In genomic region chr3:137780029-137780428, GRCm38 (mm10) we compare ENCODE assay signal across 10 mouse cellular contexts.
DNase-seq lines count a peak whose midpoint lies in the region; ATAC-seq and TF ChIP-seq lines count a peak whose summit lies in the region.
"Had no signal": no experiment of that assay in that cellular context is flagged by ENCODE, and none has a peak within 500 bp of the region (broad histone marks: within the 10 kb centered on the region; RNA-seq: fewer than 3 reads in every experiment).

No protein-coding gene starts in this region.

- no peak for DNase-seq in heart, embryonic 10.5 days (ENCODE audit: low spot score)
- DNase-seq in heart, postnatal 36 days: no peak
- no peak for DNase-seq in stomach, postnatal 0 days (ENCODE audit: low spot score)
- no peak for DNase-seq in spleen, postnatal 14 days (ENCODE audit: low spot score in 2 of 2)
- DNase-seq in left cerebral cortex, postnatal 4 days: no peak
- DNase-seq: cerebellum, adult 18-20 months; kidney, postnatal 36 days had no signal

- no peak for ATAC-seq in stomach, embryonic 14.5 days (ENCODE audit: insufficient number of reproducible peaks, insufficient read depth, low FRiP score, low read depth)
- no peak for ATAC-seq in stomach, postnatal 0 days (ENCODE audit: low FRiP score, low TSS enrichment)
- no peak for ATAC-seq in intestine, embryonic 15.5 days
- no peak for ATAC-seq in stomach, embryonic 16.5 days (ENCODE audit: insufficient read depth, low FRiP score)

- no peaks in the 10 kb centered on the region for H3K36me3 ChIP-seq in heart, embryonic 10.5 days
- H3K36me3 ChIP-seq in stomach, embryonic 14.5 days (ENCODE audit: control insufficient read depth, insufficient read depth, low read length): no peaks in the 10 kb centered on the region
- no peaks in the 10 kb centered on the region for H3K36me3 ChIP-seq in stomach, postnatal 0 days (ENCODE audit: control insufficient read depth, insufficient read depth, low read length)
- no peaks in the 10 kb centered on the region for H3K36me3 ChIP-seq in intestine, embryonic 15.5 days
- H3K36me3 ChIP-seq in stomach, embryonic 16.5 days (ENCODE audit: control insufficient read depth, insufficient read depth, low read length): no peaks in the 10 kb centered on the region

- H3K27me3 ChIP-seq in heart, embryonic 10.5 days (ENCODE audit: insufficient read depth, poor library complexity, severe bottlenecking): peaks cover 24% of the 10 kb centered on the region
- H3K27me3 ChIP-seq in stomach, embryonic 14.5 days (ENCODE audit: control insufficient read depth, insufficient read depth, low read length): no peaks in the 10 kb centered on the region
- H3K27me3 ChIP-seq in stomach, postnatal 0 days (ENCODE audit: control insufficient read depth, insufficient read depth, low read length): no peaks in the 10 kb centered on the region
- H3K27me3 ChIP-seq in intestine, embryonic 15.5 days (replicated peaks): peaks cover 4% of the 10 kb centered on the region; the same call in 1 of the 2 replicates
- H3K27me3 ChIP-seq in stomach, embryonic 16.5 days (ENCODE audit: control insufficient read depth, insufficient read depth, low read length): peaks cover 8% of the 10 kb centered on the region

- peak overlapping the region; percentile 42 for H3K4me3 ChIP-seq in heart, embryonic 10.5 days
- H3K4me3 ChIP-seq in stomach, embryonic 14.5 days (ENCODE audit: low read depth, low read length): peak overlapping the region; percentile 6; the same call in 1 of the 2 replicates
- no peak overlapping the region for H3K4me3 ChIP-seq in stomach, postnatal 0 days (ENCODE audit: low read depth, low read length)
- no peak overlapping the region for H3K4me3 ChIP-seq in intestine, embryonic 15.5 days (replicated peaks)
- no peak overlapping the region for H3K4me3 ChIP-seq in stomach, embryonic 16.5 days (replicated peaks; ENCODE audit: low read length)

- intact Hi-C loops in heart, postnatal 36 days (cut with DNase I): no loop called here
- intact Hi-C loops in left cerebral cortex, postnatal 4 days (cut with DNase I): no loop called here

- no peaks in the 10 kb centered on the region for H3K9me3 ChIP-seq in heart, embryonic 10.5 days
- no peaks in the 10 kb centered on the region for H3K9me3 ChIP-seq in stomach, embryonic 14.5 days (ENCODE audit: control insufficient read depth, low read depth, low read length)
- H3K9me3 ChIP-seq in stomach, postnatal 0 days (ENCODE audit: control insufficient read depth, low read length): no peaks in the 10 kb centered on the region
- H3K9me3 ChIP-seq in intestine, embryonic 15.5 days: no peaks in the 10 kb centered on the region
- H3K9me3 ChIP-seq in stomach, embryonic 16.5 days (replicated peaks; ENCODE audit: control insufficient read depth, low read length): no peaks in the 10 kb centered on the region

- TF ChIP-seq CTCF in stomach, postnatal 0 days (IDR thresholded peaks at IDR 0.05; ENCODE audit: low read depth): no peak

- 2% methylated on average over 11 of the region's 11 CpGs for WGBS in heart, embryonic 10.5 days
- 5% methylated on average over 11 of the region's 11 CpGs for WGBS in stomach, embryonic 14.5 days
- WGBS in stomach, postnatal 0 days: 6% methylated on average over 11 of the region's 11 CpGs
- 7% methylated on average over 11 of the region's 11 CpGs for WGBS in intestine, embryonic 15.5 days
- 8% methylated on average over 11 of the region's 11 CpGs for whole genome bisulfite sequencing in stomach, embryonic 16.5 days

- no peak overlapping the region for H3K9ac ChIP-seq in stomach, embryonic 14.5 days (replicated peaks; ENCODE audit: low read depth, low read length)
- H3K9ac ChIP-seq in stomach, postnatal 0 days (ENCODE audit: low read length): no peak overlapping the region
- no peak overlapping the region for H3K9ac ChIP-seq in intestine, embryonic 15.5 days
- no peak overlapping the region for H3K9ac ChIP-seq in stomach, embryonic 16.5 days (ENCODE audit: low read length)

- H3K4me2 ChIP-seq in stomach, embryonic 14.5 days (replicated peaks; ENCODE audit: low read depth, low read length): peak overlapping the region; percentile 30
- H3K4me2 ChIP-seq in stomach, postnatal 0 days (replicated peaks; ENCODE audit: low read depth): no peak overlapping the region; the same call in 1 of the 2 replicates
- H3K4me2 ChIP-seq in intestine, embryonic 15.5 days (replicated peaks): peak overlapping the region; percentile 26
- H3K4me2 ChIP-seq in stomach, embryonic 16.5 days (ENCODE audit: low read depth, low read length): peak overlapping the region; percentile 16; the same call in 1 of the 2 replicates

- H3K27ac ChIP-seq in heart, embryonic 10.5 days: no peak overlapping the region
- no peak overlapping the region for H3K27ac ChIP-seq in stomach, embryonic 14.5 days (ENCODE audit: low read length)
- H3K27ac ChIP-seq in stomach, postnatal 0 days (replicated peaks): no peak overlapping the region
- H3K27ac ChIP-seq in intestine, embryonic 15.5 days: no peak overlapping the region
- H3K27ac ChIP-seq in stomach, embryonic 16.5 days (ENCODE audit: low read length): no peak overlapping the region

- H3K4me1 ChIP-seq in heart, embryonic 10.5 days: peaks cover 29% of the 10 kb centered on the region; the same call in 1 of the 2 replicates
- no peaks in the 10 kb centered on the region for H3K4me1 ChIP-seq in stomach, embryonic 14.5 days (ENCODE audit: control insufficient read depth, insufficient read depth, low read length)
- H3K4me1 ChIP-seq in stomach, postnatal 0 days (replicated peaks; ENCODE audit: control insufficient read depth, insufficient read depth): no peaks in the 10 kb centered on the region
- peaks cover 4% of the 10 kb centered on the region for H3K4me1 ChIP-seq in intestine, embryonic 15.5 days (replicated peaks)
- H3K4me1 ChIP-seq in stomach, embryonic 16.5 days (ENCODE audit: control insufficient read depth, insufficient read depth, low read length): no peaks in the 10 kb centered on the region

- TF ChIP-seq EP300 in stomach, postnatal 0 days (optimal IDR thresholded peaks at IDR 0.05): no peak

Comparison
In these comparisons a context has a peak if more than half of its experiments do, and no peak if none do; other contexts are left out.
1. H3K4me3 ChIP-seq: peak in heart, embryonic 10.5 days (single experiment) and stomach, embryonic 14.5 days (single experiment); none in stomach, postnatal 0 days (single experiment), intestine, embryonic 15.5 days (single experiment) and stomach, embryonic 16.5 days (single experiment).